Mouse (Mus musculus): ENCODE results near the gene Ccdc69.
A peak's percentile ranks its signal among the peaks of the same experiment; 100 is the strongest.
"Not testable (repeated sequence)": the region's sequence is repeated elsewhere in the genome, so short reads cannot be mapped to it uniquely, and the experiment has no call there.

Gene Ccdc69

GRCm38 (mm10) chr11:55096731-55097462, 19.0 kb upstream of the Ccdc69 start:
- no peak for DNase-seq

GRCm38 (mm10) chr11:55096296-55096695, 18.4 kb upstream of the Ccdc69 start:
- not testable (repeated sequence) for DNase-seq

GRCm38 (mm10) chr11:55093096-55093495, 15.2 kb upstream of the Ccdc69 start:
- no peak for DNase-seq

- no peak for DNase-seq
Observed at GRCm38 (mm10) chr11:55089892-55090291, 12.0 kb upstream of the Ccdc69 start.

- DNase-seq, result peak; percentile 82
Observed at GRCm38 (mm10) chr11:55087006-55087405, 9.1 kb upstream of the Ccdc69 start.

GRCm38 (mm10) chr11:55085396-55085795, 7.5 kb upstream of the Ccdc69 start:
- DNase-seq, result no peak

- DNase-seq, result no peak
Observed at GRCm38 (mm10) chr11:55084629-55085028, 6.7 kb upstream of the Ccdc69 start.

GRCm38 (mm10) chr11:55081206-55081605, 3.3 kb upstream of the Ccdc69 start:
- no peak for DNase-seq

- no peak for DNase-seq
Observed at GRCm38 (mm10) chr11:55079180-55079579, 1.2 kb upstream of the Ccdc69 start.

- DNase-seq, result peak; percentile 40
Observed at GRCm38 (mm10) chr11:55078502-55078901, 571 bp upstream of the Ccdc69 start.

GRCm38 (mm10) chr11:55076234-55076633, 1.7 kb downstream of the Ccdc69 start:
- DNase-seq, result no peak

GRCm38 (mm10) chr11:55075602-55076001, 2.3 kb downstream of the Ccdc69 start:
- no peak for DNase-seq

GRCm38 (mm10) chr11:55073191-55073590, 4.7 kb downstream of the Ccdc69 start:
- DNase-seq, result no peak

GRCm38 (mm10) chr11:55072467-55072866, 5.5 kb downstream of the Ccdc69 start:
- peak; percentile 56 for DNase-seq

GRCm38 (mm10) chr11:55071344-55071743, 6.6 kb downstream of the Ccdc69 start:
- DNase-seq, result no peak

- DNase-seq, result no peak
Observed at GRCm38 (mm10) chr11:55069023-55069422, 8.9 kb downstream of the Ccdc69 start.

- DNase-seq, result no peak
Observed at GRCm38 (mm10) chr11:55066921-55067320, 11.0 kb downstream of the Ccdc69 start.

- no peak for DNase-seq
Observed at GRCm38 (mm10) chr11:55062856-55063255, 15.1 kb downstream of the Ccdc69 start.

GRCm38 (mm10) chr11:55060802-55061201, 17.1 kb downstream of the Ccdc69 start:
- no peak for DNase-seq

- no peak for DNase-seq
Observed at GRCm38 (mm10) chr11:55057511-55057910, 20.4 kb downstream of the Ccdc69 start.

- no peak for DNase-seq
Observed at GRCm38 (mm10) chr11:55050837-55051510, 27.0 kb downstream of the Ccdc69 start.

GRCm38 (mm10) chr11:55046600-55046999, 31.3 kb downstream of the Ccdc69 start:
- DNase-seq, result peak; percentile 86

GRCm38 (mm10) chr11:55041348-55041747, 36.6 kb downstream of the Ccdc69 start:
- DNase-seq, result peak; percentile 61

GRCm38 (mm10) chr11:55039591-55039990, 38.3 kb downstream of the Ccdc69 start:
- peak; percentile 91 for DNase-seq
